Mouse (Mus musculus) G1E-ER4 (cell line): ENCODE data around the gene Gnb4. TPM values are rescaled to one million over a fixed set of nuclear protein-coding genes. Genes with fewer than 3 reads are reported as not detected.

Experiments used
- GATA1 ChIP-seq: IDR thresholded peaks from one replicate; pipeline ENCODE4 v1.8.0; 2012; ENCODE audit warnings: low read length, inconsistent platforms
- polyA plus RNA-seq: library from polyadenylated mRNA; stranded (reverse); fragments of >175 nt; gene quantifications from 2 replicates; pipeline ENCODE4 v1.2.3, GENCODE M21; 2012

Gnb4 gene
- polyA plus RNA-seq, 1 experiment = 6.2 TPM

DNA sequence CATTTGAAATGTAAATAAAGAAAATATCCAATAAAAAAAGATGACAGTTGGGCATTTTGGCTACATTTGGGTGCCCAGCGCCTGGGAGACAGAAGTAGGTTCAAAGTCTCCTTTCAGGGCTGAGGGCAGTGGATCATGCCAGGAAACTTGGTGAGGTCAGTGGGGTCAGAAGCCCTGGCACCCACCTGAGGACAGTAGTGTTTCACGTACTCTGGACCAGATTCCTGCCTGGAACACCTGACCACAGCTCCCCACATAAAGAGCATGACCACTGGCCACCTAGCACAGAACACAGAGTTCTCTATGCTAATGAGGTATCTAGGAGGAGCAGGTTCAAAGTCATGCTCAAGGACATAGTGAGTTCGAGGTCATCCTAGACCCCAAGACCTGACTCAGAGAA lies 41.2 kb downstream of the Gnb4 start:
- no peak for TF ChIP-seq GATA1

DNA sequence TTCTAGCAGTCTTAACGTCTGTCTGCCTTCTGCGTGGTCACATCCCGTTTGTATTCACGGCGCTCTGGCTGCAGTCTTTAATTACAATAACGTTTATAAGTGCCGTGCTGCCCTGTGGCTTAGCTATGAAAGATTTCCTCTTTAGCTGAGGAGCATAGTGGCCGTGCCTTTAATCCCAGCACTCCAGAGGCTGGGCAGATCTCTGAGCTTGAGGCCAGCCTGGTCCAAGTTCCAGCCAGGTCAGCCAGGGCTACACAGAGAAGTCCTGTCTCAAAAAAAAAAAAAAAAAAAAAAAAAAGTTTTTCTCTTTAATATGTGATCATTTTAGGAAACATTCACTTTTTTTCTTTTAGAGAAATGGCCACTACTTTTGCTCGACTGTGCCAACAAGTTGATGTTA lies 42.5 kb downstream of the Gnb4 start:
- no peak for TF ChIP-seq GATA1

DNA sequence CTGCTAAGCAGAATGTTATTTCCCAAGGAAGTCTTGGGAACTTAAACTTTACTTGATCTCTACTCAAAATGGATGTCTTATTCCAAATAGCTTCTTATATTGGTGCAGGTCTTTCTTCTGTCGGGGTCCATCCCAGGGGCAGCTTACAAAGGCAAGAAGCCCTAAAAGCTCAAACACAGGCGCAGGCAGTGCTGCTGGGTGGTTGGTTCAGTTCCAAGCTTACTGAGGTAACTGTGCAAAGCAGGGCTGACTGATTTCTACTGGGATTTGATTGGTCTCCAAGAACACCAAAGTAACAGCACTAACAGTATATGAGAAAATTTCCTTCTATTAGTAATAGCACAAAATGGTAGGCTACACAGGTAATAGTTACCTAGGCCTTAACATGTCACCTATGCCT lies 43.3 kb downstream of the Gnb4 start:
- TF ChIP-seq GATA1 = no peak

DNA sequence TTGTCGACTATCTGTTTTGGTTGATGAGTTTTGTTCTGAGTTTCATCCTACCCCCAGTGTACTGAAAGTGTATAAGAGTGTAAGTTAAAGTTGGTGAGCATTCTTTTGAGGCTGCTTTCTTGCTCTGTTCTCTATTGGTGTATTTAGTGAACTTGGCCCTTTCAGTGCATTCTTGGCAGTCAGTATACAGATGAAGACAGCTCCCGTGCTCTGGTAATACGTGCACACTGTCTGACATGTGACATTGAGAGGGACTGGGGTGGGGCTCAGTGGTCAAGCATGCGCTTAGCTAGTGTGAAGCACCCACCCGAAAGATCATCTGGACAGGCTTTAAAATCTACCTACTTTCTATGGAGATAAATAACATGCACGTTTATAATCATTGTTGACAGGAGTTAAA lies 53.0 kb downstream of the Gnb4 start:
- TF ChIP-seq GATA1 = no peak

DNA sequence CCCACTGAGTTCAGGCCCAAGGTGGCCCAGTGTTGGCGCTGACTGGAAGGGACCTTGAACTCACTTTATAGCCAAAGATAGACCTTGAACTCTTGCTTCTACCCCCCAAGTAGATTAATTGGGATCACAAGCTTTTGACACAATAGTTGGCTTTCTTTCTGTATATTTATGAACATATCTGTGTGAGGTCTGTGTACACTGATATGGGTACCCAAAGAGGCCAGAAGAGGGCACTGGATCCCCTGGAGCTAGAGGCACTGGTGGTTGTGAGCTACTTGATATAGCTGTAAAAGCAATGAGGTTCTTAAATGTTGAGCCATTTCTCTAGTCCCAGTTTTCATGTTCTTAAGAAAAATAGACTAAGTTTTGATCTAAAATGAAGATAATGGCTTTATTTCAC lies 63.3 kb downstream of the Gnb4 start:
- TF ChIP-seq GATA1 = no peak

DNA sequence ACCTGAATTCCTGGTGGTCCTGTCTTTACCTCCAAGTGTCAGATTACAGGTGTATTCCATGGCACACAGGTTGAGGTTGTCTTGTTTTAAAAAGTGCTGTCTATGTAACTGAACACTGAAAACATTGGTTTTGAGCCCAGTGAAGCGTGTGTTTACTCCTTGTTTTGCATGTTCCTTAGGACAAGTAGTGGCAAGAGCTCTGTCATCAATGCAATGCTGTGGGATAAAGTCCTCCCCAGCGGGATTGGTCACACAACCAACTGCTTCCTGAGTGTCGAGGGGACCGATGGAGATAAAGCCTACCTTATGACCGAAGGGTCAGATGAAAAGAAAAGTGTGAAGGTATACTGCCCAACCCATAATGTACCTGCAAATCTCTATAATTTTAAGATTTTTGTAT lies 78.3 kb downstream of the Gnb4 start:
- no peak for TF ChIP-seq GATA1

DNA sequence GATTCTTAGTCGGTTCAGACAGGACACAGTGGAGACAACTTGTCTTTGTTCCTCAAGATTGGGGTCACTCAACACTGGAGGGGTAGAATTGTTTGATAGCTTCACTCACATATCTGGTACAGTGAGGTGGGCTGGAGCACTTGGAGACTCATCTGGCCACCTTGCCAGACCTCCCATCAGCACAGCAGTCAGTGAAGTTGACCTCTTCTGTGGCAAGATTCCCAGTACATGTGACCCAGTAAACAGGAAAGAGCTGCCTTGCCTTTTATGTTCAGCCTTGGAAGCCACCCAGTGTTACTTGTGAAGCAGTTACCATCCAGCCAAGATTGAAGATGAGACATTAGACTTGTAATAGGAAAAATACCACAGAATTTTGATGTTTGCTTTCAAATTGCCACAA lies 78.8 kb downstream of the Gnb4 start:
- no peak for TF ChIP-seq GATA1

DNA sequence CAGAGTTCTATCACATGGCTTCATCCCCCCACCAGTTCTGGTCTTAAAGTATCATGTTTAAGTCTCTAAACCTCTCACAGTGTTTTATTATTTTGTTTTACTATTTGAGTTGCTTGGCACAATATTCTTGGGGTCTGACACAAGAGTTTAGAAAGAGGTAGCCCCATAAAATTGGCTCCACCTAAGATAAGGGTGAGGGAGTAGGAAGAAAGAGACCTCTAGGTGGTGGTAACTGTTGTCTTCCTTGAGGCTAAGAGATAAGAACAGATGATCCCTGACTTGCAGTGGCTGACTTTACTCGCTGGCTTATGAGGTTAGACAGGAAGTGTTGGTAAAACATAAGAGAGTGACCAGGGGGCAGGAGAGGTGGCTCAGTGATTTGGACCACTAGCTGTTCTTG lies 80.7 kb downstream of the Gnb4 start:
- no peak for TF ChIP-seq GATA1

Other genes with a start within 250 kb of the Gnb4 start
- 1.2 and 1.6 TPM in 2 replicates for gene Pik3ca, start 218.9 kb downstream of the Gnb4 start, polyA plus RNA-seq
- gene Kcnmb3, start 124.4 kb downstream of the Gnb4 start, polyA plus RNA-seq = not detected in 2 replicates
- 5.3 and 8.4 TPM in 2 replicates for gene Zfp639, start 106.3 kb downstream of the Gnb4 start, polyA plus RNA-seq
- 10.0 and 15.3 TPM in 2 replicates for gene Mfn1, start 87.1 kb downstream of the Gnb4 start, polyA plus RNA-seq
- 14.2 and 21.7 TPM in 2 replicates for gene Actl6a, start 89.7 kb upstream of the Gnb4 start, polyA plus RNA-seq
- gene Ndufb5, start 120.4 kb upstream of the Gnb4 start, polyA plus RNA-seq = 12.1 and 95.3 TPM in 2 replicates
- 1.3 and 1.7 TPM in 2 replicates for gene Mrpl47, start 121.0 kb upstream of the Gnb4 start, polyA plus RNA-seq
- not detected in 2 replicates for gene Usp13, start 201.0 kb upstream of the Gnb4 start, polyA plus RNA-seq